Mouse (Mus musculus): ENCODE results near the gene Dclk2.

Dclk2 gene

GRCm38 (mm10) chr3:86863327-86864008 lies 57.2 kb downstream of the Dclk2 start:
- no peak for TF ChIP-seq GATA4 (IDR thresholded peaks at IDR 0.05; ENCODE audit: insufficient replicate concordance, low read length)

GRCm38 (mm10) chr3:86862939-86863311 lies 57.7 kb downstream of the Dclk2 start:
- no peak for TF ChIP-seq GATA4 (IDR thresholded peaks at IDR 0.05; ENCODE audit: insufficient replicate concordance, low read length)

GRCm38 (mm10) chr3:86862245-86862938 lies 58.3 kb downstream of the Dclk2 start:
- TF ChIP-seq GATA4 (IDR thresholded peaks at IDR 0.05; ENCODE audit: insufficient replicate concordance, low read length), result no peak

- TF ChIP-seq GATA4 (IDR thresholded peaks at IDR 0.05; ENCODE audit: insufficient replicate concordance, low read length), result no peak
Observed at GRCm38 (mm10) chr3:86859791-86860190, 60.9 kb downstream of the Dclk2 start.

GRCm38 (mm10) chr3:86858699-86859098 lies 62.0 kb downstream of the Dclk2 start:
- no peak for TF ChIP-seq GATA4 (IDR thresholded peaks at IDR 0.05; ENCODE audit: insufficient replicate concordance, low read length)

DNA sequence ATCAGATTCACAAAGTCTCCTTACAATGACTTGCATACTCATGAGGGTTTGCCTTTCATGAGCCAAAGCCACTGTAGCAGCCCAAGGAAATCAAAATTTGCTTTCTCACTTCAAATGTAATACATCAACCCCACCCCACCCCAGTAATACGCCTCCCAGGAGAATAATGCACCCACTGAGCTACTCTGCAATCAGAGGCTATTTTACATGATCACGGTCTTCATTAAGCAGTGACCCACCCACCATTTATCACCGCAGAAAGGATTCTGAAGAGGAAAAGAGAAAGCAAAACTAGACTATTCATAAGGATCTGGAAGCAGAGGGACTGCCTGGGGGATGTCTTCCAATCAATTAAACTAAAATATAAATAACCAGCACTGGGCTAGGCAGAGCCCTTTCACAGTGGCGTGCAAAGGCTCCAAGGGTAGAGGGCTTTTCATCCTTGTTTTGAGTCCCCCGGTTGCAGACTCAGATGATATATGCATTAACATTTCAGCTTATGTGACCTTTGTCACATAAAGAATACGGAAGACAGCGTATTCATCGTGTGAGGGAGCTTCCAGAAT lies 62.7 kb downstream of the Dclk2 start:
- TF ChIP-seq GATA4 (IDR thresholded peaks at IDR 0.05; ENCODE audit: insufficient replicate concordance, low read length), result no peak

- no peak for TF ChIP-seq GATA4 (IDR thresholded peaks at IDR 0.05; ENCODE audit: insufficient replicate concordance, low read length)
Observed at GRCm38 (mm10) chr3:86852867-86853266, 67.8 kb downstream of the Dclk2 start.

DNA sequence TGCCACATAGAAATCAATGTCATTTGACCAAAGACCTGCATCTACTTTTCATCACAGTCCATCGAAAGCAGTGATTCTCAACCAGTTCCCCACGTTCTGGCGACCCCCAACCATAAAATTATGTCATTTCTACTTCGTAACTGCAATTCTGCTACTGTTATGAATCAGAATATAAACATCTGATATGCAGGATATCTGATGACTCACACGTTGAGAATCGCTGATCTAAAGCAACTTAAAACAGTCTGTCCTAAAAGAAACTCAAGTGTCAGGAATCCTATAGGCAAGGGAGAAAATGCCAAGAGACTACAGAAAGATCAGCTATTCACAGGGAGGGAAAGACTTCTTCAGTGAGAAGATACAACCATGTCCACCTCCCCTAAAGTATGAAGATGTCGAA lies 69.5 kb downstream of the Dclk2 start:
- TF ChIP-seq GATA4 (IDR thresholded peaks at IDR 0.05; ENCODE audit: insufficient replicate concordance, low read length), result no peak

- TF ChIP-seq GATA4 (IDR thresholded peaks at IDR 0.05; ENCODE audit: insufficient replicate concordance, low read length), result no peak
Observed at GRCm38 (mm10) chr3:86850394-86851030, 70.1 kb downstream of the Dclk2 start.

GRCm38 (mm10) chr3:86849337-86849736 lies 71.3 kb downstream of the Dclk2 start:
- no peak for TF ChIP-seq GATA4 (IDR thresholded peaks at IDR 0.05; ENCODE audit: insufficient replicate concordance, low read length)

DNA sequence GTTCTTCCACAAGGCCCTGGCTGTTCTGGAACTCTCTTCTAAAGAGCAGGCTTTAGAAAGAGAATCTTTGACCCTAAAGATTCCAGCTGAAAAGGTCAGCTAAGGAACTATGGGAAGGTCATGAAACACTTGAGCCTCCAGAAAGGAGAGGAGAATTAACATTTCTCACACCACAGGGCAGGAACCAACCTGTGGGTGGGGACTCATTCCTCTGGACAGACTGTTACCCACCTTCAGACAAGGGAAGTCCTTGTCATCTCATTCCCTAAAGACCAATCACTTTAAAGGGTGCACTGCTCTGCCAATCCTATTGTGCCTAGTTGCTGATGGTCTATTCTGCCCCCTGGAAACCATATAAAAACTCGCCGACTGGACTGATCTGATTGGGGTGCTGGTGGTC lies 73.1 kb downstream of the Dclk2 start:
- no peak for TF ChIP-seq GATA4 (IDR thresholded peaks at IDR 0.05; ENCODE audit: insufficient replicate concordance, low read length)

DNA sequence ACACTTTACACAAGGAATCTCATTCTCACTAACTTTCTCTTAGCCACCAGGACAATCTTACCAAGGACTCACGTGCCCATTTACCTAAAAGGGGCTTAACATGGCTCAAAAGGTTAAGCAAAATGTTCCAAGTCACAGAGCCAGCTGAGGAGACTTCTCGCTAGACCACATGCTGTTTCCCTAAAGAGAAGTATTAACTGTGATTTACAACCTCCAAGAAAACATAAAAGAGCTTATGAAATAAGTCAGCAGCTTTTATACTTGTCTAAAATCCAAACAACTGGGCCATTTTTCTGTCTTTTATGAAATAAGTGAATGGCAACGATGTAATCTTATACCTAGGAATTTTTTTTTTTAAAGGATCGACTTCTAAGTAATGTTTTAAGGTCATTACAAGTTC lies 74.6 kb downstream of the Dclk2 start:
- TF ChIP-seq GATA4 (IDR thresholded peaks at IDR 0.05; ENCODE audit: insufficient replicate concordance, low read length), result no peak

DNA sequence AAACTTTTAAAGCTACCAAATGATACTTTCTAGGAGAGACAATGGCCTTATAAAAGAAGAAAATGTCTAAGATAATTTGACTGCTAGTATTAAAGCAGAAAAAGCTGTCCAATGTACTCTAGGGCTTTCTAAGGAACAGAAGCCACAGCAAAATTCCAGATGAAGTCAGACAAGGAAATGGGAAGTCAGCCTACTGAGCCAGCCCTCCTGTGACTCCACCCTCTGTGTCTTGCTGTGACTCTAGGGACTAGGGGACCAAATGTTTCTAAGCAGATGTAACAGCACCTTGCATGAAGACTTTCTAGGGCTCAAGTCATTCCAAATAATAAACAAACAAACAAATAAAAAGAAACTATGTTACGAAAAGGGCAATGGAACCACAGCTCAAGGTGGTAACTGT lies 75.1 kb downstream of the Dclk2 start:
- TF ChIP-seq GATA4 (IDR thresholded peaks at IDR 0.05; ENCODE audit: insufficient replicate concordance, low read length), result no peak

DNA sequence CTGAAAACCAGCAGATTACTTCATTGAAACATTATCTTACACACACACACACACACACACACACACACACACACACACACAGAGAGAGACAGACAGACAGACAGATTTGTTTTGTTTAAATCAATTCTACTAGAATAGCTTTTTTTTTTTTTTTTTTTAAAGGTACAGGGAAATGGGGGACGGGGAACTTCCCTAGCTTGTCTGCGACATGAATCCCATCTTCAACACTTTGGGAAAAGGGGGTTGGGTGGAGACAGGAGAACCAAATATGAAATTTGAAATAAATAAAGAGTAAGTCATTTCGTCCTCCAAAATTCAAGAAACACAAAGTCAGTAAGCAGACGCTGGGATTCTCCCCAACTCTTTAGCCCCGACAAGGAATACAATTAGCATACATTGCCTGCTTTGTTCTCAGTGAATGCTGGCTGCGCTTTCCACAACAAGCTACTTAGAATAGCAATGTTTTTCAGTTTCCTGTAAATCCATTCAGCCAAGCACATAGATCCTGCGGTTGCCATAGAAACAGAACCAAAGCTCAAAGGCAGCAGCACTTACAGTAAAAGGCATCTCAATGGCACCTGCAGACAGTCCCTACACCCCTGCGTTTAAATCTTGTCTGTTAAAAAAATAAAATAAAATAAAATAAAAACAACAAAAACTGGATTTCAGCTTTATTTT lies 75.7 kb downstream of the Dclk2 start:
- no peak for TF ChIP-seq GATA4 (IDR thresholded peaks at IDR 0.05; ENCODE audit: insufficient replicate concordance, low read length)

DNA sequence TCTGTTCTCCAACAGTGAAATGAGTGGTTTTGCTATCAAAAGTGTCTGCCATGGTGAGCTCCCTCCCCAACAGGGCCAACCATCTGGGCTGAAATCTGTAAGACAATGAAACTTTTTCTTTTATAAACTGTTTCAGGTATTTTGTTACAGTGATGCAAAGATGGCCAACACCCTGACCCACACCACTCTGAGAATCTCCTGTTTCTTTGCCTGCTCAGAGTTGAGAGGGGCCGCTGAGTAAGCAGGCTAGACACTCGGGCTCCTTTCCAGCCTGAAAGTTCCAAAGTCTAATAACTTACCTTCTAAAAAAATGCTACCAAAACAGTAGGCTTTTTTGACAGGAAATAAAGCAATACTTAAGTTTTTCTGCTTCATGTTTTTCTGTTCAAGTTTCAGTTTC lies 78.2 kb downstream of the Dclk2 start:
- TF ChIP-seq GATA4 (IDR thresholded peaks at IDR 0.05; ENCODE audit: insufficient replicate concordance, low read length), result no peak

All from liver, adult (tissue).